Mouse (Mus musculus): ENCODE measurements at regions not wholly inside any gene's neighbourhood (a gene's known extent, or its start where the extent isn't known, plus 50 kb on each side); places are given as distances from the start of the nearest gene placed in this dataset.
"Not testable (repeated sequence)": the region's sequence is repeated elsewhere in the genome, so short reads cannot be mapped to it uniquely, and the experiment has no call there.

GRCm38 (mm10) chr1:12571755-12572358 lies 1158.0 kb downstream of the A830018L16Rik start:
- DNase-seq (ENCODE audit: low spot score in 2 of 2) = no peak

- DNase-seq (ENCODE audit: low spot score in 2 of 2) = no peak
These were observed 1158.9 kb downstream of the A830018L16Rik start for GRCm38 (mm10) chr1:12572770-12573169.

GRCm38 (mm10) chr1:12574274-12574673 lies 1160.4 kb downstream of the A830018L16Rik start:
- DNase-seq (ENCODE audit: low spot score in 2 of 2) = no peak

- DNase-seq (ENCODE audit: low spot score in 2 of 2) = peak in 1 of 2 experiments; percentile 12
These were observed 1163.3 kb downstream of the A830018L16Rik start for GRCm38 (mm10) chr1:12577027-12577703.

DNA sequence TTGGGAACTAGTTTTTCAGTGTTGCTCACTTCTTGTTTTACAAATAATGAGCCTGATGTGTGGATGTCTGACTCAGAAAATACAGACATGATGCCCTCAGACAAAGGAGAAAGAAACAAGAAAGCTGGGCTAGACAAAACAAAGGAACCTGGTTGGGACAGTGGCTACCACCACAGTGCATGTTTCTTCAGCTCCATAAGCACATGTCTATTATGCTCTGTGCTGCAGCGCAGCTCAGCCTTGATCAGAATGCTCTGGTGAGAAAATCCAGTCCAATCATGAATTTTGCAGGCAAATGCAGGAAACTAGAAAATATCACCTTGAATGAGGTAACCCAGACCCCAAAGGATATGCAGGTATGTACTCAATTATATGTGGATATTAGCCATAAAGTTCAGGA lies 1164.1 kb downstream of the A830018L16Rik start:
- no peak for DNase-seq (ENCODE audit: low spot score in 2 of 2)

DNA sequence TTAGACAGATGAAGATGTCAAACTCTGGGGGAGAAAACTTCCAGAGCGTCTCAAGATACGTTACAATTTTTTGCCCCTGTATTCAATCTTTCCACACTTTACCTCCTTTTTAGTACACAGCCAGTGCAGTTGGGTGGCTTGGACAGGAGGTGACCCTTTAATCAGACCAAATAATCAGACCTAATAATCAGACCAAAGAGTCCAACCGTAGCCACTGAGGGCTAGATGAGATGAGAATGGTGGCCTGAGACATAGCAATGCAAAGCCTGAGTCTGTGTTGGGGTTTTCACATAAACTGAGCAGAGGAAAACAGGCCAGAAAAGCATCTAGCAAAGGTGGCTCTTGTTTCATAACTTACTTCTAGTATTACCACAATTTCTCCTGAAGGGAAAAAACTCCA lies 1169.1 kb downstream of the A830018L16Rik start:
- DNase-seq (ENCODE audit: low spot score in 2 of 2) = no peak

- DNase-seq (ENCODE audit: low spot score in 2 of 2) = not testable (repeated sequence)
These were observed 1173.1 kb downstream of the A830018L16Rik start for GRCm38 (mm10) chr1:12586981-12587380.

DNA sequence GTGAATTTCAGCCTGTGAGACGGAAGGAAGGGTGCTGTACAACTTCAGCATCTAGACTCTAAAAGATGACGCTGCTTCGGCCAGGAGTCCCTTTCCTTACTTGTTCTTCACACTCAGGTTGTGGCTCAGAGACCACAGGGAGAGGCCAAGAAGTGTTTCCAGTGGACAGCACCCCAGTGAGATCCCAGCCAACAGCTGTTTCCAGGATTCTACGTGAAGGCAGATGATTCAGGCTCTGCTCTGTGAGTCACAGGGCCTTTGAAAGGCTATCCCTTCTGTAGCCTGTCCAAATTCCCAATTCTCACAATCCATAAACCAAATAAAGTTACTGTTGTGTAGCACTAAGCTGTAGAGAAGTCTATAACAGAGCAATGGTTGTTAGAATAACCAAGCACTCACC lies 1198.2 kb downstream of the A830018L16Rik start:
- no peak for DNase-seq (ENCODE audit: low spot score in 2 of 2)

DNA sequence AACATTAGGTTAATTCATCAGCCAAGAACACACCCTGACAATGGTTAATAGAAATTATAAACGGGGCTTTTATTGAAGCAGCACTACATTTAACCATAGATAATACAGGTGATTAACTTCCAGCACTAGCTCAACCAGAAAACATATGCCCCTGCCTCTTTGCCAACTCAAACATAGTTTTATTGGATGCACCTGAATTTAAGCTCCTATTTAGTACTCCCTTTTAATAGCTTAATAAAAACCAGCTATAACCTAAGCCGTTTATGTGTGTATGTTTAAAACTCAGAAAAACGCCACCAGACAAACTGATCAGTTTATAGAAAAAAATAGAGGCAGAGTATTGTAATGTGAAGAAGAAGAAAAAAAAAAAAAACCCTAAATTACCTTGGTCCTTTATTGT lies 1201.4 kb downstream of the A830018L16Rik start:
- DNase-seq (ENCODE audit: low spot score in 2 of 2) = no peak

DNA sequence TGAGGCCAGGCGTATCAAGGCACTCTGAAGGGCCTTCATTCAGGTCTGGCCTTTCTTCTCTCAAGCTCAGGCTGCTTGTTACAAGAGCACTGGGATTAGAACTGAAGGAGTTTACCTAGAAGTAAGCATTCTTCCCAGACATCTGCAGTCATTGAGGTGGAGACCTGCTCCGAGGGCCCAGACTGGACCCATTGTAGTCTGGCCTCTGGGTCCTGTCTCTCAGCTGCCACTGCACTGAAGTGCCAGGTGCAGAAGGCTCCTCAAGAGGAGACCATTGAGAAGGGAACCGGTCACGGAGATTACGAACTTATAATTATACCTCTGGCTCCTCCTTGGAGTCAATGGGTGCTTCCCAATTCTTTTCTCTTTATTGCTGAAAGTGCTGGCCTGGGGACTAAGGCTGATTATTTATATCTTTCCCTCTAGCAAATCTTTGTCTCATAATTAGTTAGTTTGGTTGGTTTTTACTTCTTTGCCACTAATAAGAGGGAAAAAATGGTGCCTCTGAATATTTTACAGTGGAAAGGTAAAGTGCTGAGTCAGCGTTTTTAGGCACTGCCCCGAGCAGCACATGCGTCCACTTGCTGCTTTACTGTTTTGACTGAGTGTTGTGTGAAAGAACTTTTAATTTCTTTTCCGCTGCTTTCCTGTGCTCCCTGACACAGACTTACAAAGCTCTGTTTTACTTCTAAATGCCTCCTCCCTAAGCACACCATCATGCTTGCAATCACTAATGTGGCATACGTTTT lies 1202.0 kb downstream of the A830018L16Rik start:
- no peak for DNase-seq (ENCODE audit: low spot score in 2 of 2)

DNA sequence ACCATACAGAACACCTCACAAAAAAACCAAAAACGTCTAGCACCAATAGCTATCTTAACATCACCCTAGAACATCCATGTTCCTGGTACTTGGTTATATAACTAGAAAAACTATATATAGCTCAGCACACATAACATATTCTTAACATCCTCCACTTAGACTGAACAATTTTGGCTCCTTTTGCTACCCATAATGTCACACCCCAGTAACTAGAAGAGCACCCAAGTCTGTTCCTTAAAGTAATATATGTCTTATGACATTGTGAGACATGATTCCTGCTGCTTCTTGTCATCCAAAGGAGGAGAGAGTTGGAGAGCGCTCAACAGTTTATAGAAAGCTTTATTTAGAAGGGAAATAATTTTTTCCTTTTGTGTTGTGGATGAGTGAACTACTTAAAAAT lies 1206.1 kb downstream of the A830018L16Rik start:
- no peak for DNase-seq (ENCODE audit: low spot score in 2 of 2)

DNA sequence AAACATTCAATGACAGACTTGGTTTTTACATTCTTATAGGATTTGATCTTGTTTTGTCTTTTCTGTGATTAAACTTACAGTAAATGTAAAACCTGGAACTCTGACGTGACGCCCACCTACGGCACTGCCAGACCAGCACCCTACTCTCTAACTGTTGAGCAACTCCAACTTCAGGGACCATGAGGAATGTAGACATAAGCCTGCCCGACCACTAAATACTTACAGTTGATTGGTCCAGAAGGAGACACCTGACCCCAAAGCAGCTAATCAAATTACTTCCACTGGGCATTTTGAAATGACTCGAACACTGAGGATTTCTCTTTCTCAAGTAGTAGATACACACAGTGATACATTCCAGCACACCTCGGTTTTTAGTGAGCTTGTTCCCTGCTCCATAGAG lies 1206.9 kb downstream of the A830018L16Rik start:
- DNase-seq (ENCODE audit: low spot score in 2 of 2) = no peak

DNA sequence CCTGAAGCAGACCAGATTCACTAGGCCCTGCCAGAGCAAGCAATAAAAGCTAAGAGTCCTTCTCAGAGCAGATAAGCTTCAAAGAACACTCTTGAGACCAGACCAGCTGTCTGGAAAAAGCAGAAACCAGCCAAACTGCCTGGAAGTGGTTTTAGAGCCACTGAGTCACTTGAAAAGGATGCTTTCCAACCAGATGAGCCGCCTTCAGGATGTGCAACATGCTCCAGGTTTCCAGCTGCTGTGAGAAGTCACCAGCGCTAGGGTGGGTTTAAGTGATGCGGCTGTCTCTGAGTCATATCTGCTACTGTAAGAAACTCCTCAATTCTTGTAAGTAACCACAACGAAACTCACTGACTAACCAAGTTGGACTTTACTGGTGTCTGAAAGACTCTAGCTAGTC lies 1209.3 kb downstream of the A830018L16Rik start:
- no peak for DNase-seq (ENCODE audit: low spot score in 2 of 2)

GRCm38 (mm10) chr1:12633049-12633448 lies 1219.1 kb downstream of the A830018L16Rik start:
- no peak for DNase-seq (ENCODE audit: low spot score in 2 of 2)

DNA sequence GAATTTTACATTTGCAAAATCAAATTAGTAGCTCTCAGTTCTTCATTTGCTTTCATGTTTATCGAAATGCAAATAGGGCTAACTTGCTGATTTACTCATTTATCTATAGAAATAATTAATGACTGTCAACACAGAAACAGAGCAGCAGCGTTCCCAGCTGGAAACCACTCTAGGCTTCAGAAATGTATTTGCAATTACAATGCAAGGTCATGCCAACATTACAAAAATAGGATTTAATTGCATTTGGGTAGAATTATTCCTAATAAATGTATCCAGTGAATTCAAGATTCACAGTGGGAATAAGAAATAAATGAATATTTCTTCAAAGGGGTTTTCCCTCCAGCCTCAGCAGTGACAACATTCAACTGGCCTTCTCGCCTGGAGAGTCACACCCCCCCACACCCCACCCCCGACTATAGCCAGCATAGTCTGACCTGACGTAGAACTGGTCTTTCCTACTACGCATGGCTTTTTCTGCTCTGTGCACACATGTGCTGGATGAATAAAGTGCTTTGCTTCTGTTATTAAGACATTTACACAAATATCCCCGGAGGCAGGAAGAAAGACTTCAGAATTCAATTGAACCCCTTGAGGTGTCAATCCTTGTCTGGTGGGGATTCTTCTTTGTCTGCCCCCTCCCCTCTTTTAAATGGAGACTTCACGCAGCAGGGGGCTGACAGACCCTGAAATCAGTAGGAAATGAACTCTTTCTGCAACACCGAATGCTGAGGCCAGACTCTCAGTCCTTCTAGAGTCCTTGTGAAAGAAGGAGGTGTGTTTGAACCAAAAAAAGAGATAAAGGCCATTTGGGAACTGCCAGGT lies 1222.6 kb downstream of the A830018L16Rik start:
- no peak for DNase-seq (ENCODE audit: low spot score in 2 of 2)

- DNase-seq (ENCODE audit: low spot score in 2 of 2) = peak; percentile 7 to 15
These were observed 1227.1 kb downstream of the A830018L16Rik start for GRCm38 (mm10) chr1:12640983-12641382.

Small RNAs in the stretch of these regions (microRNA-seq; reads per million reads assigned to microRNA genes)
- gene Mir6341 = 0 reads per million in 2 experiments

Measured in layer of hippocampus, adult 8-10 months (tissue).